Mouse (Mus musculus) gastrocnemius, postnatal 4 days (tissue): ENCODE measurements at regions not wholly inside any gene's neighbourhood (a gene's known extent, or its start where the extent isn't known, plus 50 kb on each side); places are given as distances from the start of the nearest gene placed in this dataset.

Experiments
- DNase-seq, 2 experiments: peaks; one replicate each; pipeline ENCODE4 v3.0.0; 2021 to 2022; ENCODE audit warnings: low spot score in 2 of 2, mixed read lengths in 2 of 2

DNA sequence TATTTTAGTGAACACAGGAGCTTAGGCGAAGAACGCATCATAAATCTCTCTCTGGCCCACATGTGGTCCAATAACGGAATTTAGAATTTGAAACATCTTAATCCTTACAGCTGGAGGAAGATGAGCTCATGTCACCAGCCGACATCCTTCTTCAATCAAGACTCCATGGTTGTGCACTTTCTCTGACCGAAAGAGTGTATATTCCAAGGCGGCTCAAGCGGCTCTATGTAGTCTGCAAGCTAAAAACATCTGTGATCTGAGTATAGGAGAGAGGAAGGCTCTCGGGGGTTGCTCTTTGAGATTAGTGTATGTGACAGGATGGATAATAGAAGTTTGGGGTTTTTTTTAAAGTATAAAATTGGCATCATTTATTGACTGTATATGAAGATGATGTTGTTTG is 689.9 kb upstream of the Sox9 start:
- DNase-seq = no peak

- DNase-seq = no peak
These were observed 687.0 kb upstream of the Sox9 start for GRCm38 (mm10) chr11:112095009-112095408.

DNA sequence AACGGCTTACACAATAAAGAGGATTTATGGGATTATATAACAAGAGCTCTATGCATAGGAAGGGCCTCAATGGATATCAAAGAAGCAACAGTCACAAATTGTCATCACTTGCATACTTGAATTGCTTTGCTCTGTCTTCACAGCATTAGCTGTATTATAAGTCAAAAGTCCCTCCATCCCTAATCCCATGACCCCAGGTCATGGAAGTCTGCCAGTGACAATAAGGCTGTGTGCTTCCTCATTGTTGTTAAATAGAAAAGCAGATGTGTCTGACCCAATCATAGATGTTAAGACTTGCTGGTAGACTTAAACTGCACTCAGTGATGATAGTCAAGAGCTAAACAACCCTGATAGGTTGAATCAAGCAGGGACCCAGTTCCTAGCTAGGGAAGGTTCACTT is 683.9 kb upstream of the Sox9 start:
- DNase-seq = no peak

DNA sequence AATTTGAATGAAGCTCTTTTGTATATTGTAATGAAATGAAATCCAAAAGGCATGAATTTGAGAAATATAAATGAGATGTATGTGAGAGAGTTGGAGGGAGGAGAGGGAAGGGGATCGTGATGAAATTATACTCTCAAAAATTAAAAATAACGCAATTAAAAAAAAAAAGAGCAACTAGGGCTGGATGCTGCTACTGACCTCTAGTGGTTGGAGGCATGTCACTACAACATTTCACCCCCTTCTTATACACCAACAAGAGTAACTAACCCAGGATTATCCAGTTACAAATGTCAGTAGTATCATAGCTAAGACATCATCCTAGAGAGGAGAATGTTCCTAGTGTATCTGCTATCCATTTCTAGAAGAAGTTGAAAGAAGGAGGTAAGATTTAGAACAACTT is 678.8 kb upstream of the Sox9 start:
- no peak for DNase-seq

DNA sequence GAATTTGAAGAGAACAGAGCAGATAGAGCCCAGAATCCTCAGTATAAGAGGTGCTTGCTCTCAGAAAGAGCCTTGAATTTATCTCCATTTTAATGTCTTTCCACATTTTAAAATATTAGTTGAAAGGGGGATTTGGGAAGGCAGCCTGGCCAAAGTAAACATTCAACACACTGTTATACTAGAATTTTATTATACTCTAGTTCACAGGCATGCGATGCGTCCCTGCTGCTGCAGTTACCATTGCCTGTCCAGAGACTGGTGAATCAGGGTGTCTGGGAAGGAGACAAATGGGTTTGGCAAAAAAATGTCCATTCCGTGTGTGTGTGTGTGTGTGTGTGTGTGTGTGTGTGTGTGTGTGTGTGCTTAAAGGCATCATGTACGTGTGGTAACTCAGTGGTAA is 675.1 kb upstream of the Sox9 start:
- DNase-seq = no peak

- DNase-seq = no peak
These were observed 674.7 kb upstream of the Sox9 start for GRCm38 (mm10) chr11:112107314-112107713.

DNA sequence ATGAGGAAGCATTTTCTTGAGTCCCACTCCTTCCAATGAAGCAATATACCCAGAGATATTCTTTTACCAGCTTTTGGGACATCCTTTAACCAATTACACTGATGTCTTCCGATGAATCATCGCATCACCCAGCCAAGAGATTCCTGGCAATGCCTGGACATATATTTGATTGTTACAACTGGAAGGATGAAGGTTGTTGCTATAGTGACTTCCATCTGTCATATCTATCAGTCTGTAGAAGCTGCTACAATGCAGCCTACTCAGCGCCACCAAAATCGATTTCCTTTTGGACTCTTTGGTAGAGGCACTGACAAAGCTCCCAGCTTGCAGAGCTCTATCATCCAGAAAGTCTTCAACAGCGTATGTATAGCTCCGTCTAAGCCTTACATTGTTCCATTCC is 661.0 kb upstream of the Sox9 start:
- no peak for DNase-seq

DNA sequence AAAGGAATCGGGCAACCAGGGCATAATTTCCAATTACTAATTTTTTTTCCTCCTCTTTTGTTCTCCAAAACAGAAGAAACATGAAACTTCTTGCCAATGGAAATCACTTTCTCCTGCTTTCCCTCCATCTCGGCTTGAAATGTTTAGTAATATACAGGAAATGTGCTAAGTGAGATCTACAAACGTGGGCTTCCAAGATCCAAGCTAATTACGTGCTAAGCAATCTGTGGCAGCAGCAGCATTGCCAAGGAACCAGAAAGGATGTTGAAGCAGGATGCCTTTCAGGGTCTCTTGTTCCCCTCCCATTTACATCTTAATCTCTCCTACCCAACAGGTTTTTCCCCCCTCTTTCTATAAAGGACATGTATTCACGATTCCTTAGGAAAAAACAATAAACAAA is 660.2 kb upstream of the Sox9 start:
- no peak for DNase-seq

DNA sequence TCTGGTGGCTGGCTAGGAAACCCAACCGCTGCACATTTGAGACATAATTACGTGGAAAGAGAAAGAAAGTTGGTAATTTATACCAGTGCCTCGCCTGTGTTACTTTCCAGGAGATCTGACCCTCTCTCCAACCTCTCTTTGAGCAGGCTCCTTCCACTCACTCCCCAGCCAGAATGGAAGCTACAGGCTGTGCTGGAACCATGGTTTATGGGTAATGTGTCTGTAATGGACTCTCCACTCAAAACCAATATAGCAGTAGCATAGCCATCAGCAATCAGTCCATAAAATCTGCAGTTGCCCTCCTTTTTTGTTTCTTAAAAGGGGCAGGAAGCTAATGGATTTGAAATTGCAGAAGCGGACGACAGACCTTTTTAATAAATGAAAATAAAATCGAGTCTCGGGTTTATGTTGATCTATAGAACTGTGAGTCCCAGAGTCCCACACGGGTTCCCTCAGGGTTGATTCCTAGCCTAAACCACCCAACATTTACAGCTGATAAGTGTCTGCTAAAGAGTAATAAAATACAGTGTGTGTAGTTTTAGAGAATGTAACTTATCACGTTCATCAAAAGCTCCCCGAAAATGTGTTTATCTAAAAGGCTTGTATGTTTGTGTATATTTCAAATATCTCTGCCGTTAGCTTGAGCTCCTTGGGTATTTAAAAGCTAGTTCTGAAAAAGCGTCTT is 656.6 kb upstream of the Sox9 start:
- no peak for DNase-seq

GRCm38 (mm10) chr11:112130090-112130489 is 651.9 kb upstream of the Sox9 start:
- DNase-seq = no peak

DNA sequence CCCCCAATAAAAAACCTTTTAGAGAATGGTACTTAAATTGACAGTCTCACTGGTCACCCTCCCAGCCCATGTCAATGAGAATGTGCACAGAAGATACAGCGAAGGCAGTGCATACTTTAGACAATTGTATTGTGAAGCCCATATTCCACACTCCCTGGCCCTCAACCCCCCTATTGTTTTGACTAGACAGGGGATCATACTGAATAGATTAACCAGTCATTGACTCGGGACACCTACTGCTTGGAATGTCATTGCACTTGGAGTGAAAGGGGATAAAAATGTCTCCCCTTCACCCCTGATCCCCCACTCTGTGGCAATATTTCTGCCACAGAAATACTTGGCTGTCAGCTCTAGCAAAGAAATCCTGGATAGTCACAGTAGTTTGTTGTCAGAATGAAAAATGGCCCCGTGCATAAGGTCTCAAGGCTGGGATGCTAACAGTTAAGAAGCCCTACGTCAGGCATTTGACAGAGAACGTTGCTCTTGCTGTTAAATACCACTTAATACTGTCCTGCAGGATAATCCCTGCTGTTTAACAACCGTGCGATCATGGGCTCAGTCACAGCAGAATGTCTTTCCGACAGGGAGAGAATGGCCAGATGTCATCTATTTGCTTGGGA is 644.5 kb upstream of the Sox9 start:
- DNase-seq = no peak

DNA sequence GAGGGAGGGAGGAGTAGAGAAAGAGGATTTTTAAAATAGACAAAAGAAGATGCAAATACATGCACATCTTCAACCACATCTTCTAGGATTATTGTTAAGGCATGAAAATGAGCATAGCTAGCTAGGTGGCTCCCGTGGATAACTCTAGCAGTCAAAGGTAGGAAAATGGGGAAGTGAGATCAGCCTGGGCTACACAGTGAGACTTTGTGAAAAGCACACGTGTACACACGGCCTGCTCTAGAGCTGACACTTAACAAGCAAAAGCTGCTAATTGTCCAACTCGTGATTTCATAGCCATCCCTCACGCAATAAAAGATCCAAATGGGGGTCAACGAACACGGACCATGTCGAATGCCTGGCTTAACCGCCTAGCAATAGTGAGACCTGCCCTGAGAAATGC is 642.0 kb upstream of the Sox9 start:
- DNase-seq = no peak

DNA sequence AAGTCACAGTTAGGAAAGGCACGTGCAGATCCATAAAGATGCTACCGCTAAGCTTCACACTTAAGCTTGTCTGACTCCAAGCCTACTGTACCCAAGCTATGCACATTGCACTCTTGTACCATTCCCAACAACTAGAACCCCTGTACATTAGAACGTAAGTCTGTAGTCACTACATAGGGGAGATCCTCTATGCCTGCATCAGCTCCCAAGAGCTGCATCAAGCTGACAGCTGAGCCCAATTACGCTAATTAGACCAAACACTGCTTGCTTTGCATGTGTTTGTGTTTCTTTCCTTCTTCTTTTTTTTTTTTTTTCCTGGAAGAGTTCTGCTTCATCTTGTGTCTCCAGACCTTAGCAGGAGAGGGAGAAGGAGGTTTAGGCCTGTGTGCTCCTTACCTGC is 641.5 kb upstream of the Sox9 start:
- DNase-seq = no peak

- DNase-seq = no peak
These were observed 641.1 kb upstream of the Sox9 start for GRCm38 (mm10) chr11:112140912-112141311.

- DNase-seq = no peak
These were observed 630.0 kb upstream of the Sox9 start for GRCm38 (mm10) chr11:112152051-112152450.

GRCm38 (mm10) chr11:112153198-112153597 is 628.8 kb upstream of the Sox9 start:
- DNase-seq = no peak

- no peak for DNase-seq
These were observed 627.2 kb upstream of the Sox9 start for GRCm38 (mm10) chr11:112154712-112155319.

- DNase-seq = no peak
These were observed 626.6 kb upstream of the Sox9 start for GRCm38 (mm10) chr11:112155339-112155955.

DNA sequence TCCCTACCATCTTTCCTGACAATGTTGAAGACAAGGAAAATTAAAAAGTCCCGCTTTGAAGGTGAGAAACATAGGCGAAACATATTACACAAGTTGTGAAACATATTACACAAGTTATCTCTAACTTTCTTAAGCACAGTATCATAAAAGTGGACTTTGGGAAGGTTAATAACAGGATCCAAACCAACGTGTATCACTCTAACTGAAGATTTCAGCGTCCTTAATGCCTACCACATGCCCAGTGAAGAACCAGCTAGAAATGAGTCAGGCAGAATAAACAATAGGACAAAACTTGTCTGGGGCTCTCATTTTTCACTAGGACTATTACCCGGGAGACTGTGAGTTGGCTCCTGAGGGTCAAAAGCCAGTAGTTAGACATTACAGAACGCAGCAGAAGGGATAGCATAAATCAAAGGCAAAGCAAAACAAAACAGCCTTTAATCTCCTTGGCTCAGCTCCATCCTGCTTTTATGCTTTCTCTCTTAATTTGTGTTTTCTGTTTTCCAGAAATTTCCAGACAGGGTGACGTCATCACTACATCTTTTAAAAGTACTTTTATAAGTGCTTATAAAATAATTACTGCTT is 618.3 kb upstream of the Sox9 start:
- no peak for DNase-seq

DNA sequence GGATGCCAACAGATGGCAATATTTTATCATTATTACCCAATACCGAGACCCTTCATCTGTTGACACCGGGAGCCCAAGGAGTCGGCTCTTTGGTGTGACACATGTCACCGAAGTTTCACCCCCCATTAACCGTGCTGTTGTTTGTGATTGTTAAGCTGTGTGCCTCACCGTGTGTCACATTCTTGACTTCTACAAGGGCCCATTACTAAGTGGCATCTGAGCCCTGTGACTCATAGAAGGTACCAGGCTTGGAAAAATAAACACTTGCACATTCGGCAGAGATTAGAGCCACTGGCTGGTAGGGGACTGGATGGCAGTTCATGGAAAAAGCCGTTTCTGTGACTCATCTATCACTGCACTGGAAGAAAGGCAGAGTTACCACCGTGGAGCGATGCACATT is 608.4 kb upstream of the Sox9 start:
- no peak for DNase-seq

DNA sequence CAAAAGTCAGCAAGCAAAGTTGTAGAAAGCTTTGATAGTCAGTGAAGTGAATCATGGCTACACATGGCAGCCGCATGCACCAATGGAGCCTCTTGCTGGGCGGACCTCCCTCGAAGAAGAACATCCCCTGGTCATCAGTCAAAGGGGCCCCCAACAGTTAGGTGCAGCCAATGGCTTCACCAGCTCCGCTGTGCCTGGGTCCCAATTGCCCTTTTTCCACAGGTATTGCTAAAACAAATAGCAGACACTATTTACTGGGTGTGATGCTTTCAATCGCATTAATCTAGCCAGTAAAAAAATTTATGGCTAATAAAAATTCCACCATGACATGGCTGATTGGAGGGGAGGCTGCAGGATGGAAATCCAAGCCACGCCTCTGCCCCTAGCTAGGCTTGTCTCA is 606.7 kb upstream of the Sox9 start:
- no peak for DNase-seq

DNA sequence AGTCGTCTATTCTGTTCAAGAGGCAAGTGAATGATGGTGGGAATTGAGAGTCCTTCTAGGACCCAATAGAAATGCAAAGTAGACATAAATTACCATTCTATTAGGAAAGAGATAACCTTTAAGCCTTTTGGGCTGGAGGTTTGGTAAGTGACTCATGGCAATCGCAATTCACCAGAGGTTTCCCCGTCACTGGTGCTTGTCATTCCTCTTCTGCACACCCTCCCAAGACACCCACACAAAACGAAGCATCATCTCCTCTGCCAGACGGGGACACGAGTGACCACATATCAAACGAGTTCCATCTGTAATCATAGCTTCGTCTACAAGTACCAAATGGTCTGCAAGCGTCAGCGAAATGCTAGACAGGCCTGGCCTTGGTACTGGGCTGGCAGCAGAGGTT is 601.4 kb upstream of the Sox9 start:
- DNase-seq = no peak
